Mouse (Mus musculus): Measurements from ENCODE around the gene Eif3k.

DNA sequence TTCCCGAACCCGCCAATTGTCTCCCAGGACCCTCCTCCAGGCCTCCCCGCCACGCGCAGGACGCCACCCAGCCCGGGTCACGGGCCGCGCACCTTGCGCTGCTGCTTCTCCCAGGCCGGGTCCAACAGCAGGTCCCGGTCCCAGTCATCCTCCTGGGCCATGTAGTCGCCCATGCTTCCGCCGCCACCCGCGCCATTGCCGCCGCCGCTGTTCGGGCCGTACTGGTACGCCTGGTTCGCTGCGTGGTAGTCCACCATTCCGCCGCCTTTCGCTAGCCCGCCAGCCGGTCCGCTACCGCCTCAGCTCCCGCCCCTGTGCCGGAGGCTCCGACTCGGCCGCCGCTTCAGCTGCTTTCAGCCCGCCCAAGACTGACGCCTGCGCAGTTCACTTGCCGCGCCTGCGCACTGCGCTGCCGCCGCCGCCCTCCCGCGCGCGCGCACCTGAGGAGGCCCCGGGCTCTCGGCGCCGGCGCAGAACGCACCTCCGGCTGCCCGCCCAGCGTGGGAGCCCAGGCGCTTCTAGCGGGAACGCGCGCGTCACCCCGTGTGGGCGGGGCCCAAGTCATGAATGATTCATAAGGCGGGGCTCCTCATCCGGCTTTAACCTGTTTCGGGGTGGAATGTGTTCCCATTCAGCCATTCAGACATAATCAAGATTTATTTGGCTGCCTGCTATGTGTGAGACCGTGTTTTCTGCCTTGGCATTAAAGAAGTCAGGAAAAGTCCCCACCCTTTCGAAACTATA, 19.6 kb downstream of the Eif3k start, which contains the start of gene Actn4:
- TF ChIP-seq CTCF (IDR thresholded peaks at IDR 0.05; ENCODE audit: low read depth, low read length): no peak
- TF ChIP-seq POLR2A (IDR thresholded peaks at IDR 0.05; ENCODE audit: borderline replicate concordance, low read depth, low read length): peak; percentile 70; the same call in 1 of the 2 replicates

Measured in bone marrow macrophage, adult 2 months (primary cell).